Mouse (Mus musculus): Measurements from ENCODE around the gene Guca1b.

DNA sequence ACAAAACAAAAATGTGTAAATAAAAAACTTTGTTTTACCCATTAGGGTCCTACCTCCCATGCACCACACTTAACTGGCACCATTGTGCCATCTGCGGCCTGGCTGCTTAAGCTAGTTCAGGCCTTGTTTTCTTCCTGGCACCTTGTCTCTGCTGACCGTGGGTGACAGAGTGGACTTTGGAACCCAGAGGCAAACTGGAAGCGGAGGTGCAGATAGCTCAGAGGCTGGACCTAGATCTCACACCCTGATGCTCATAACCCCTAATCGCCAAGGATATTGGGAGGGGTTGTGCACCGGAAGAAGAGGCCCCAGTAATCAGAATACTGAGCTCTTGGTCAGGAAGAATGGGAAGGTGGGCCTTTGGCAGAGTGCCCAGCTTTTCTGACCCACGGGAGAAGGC, 39.0 kb downstream of the Guca1b start:
- TF ChIP-seq GATA1 (IDR thresholded peaks at IDR 0.05; ENCODE audit: low read length) (no peak), TAL1 (IDR thresholded peaks at IDR 0.05; ENCODE audit: low read length) (no peak)

Data from erythroblast, embryonic 14.5 days (primary cell).